Mouse (Mus musculus): Measurements from ENCODE around the gene Trim60.

- TF ChIP-seq CTCF (IDR thresholded peaks at IDR 0.05; ENCODE audit: low read depth) = no peak
- no peak for TF ChIP-seq EP300 (IDR thresholded peaks at IDR 0.05; ENCODE audit: low read depth)
Observed at GRCm38 (mm10) chr8:64983150-64983897, 35.1 kb downstream of the Trim60 start.

Data from liver, embryonic 14.5 days (tissue).